Mouse (Mus musculus) heart, adult 8-10 months (tissue): Measurements from ENCODE around the gene Upk1a. TPM values are rescaled to one million over a fixed set of nuclear protein-coding genes. Genes with fewer than 3 reads are reported as not detected.

Experiments used
- DNase-seq: peaks from one replicate; pipeline ENCODE4 v3.0.0; 2022; ENCODE audit warnings: low spot score
- total RNA-seq, 4 experiments: library from RNA; stranded (reverse); gene quantifications; 2 replicates each; pipeline ENCODE4 v1.2.4; 2022

Gene Upk1a
- under 1 TPM in 1 of 4 experiments, not detected in 3; 0.19 TPM for total RNA-seq

GRCm38 (mm10) chr7:30612654-30613402, at the start of gene Upk1a:
TSS of gene Upk1a (minus strand) at chr7:30612847.
- no peak for DNase-seq

DNA sequence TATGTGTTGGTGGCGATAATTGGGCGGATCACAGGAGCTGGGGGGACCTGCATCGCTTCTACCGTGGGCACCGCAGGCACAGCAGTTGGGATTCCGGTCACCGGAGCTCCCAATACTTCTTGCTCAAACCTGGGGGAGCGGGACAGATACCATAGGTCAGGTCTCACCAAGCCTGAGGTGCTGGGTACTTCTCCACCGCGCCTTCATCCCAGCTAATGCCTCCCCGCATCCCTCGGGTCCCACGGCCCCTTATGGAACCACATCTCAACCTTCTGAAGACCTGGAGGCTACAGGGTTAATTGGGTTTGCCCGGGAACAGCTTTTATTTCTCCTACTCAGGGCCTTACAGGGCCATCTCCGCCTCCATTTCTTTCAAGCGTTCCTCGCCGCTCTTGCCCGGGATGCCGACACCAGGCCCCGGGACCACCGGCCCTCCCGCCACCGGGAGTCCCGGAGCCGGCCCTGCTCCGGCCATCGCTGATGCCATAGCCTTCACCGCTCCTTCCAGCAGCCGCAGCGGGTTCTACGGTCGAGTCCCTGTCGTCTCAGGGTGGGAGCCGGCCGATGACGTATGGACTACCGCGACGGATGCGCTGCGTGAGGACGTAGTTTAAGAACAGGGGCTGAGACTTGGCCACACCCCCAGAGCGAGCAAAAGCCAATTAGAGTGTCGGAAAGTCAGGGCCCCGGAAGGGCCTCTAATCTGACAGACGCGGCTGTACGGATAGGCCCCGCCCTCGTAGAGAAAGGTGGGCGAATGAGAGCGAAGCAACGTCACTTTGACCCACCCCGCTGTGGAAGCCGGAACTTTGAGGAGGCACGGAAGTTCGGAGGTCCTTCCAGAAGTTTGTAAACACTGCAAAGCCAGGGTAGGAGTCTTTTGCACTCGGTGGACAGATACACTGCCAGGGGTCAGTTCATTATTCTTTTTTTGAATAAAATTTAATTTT, 37.2 kb upstream of the Upk1a start, which contains the start of gene Rbm42:
Rbm42 (minus strand) TSS at position 727 of the 950 bp plus-strand sequence.
- DNase-seq: peak; percentile 99

- DNase-seq: no peak
These were observed 26.4 kb upstream of the Upk1a start for GRCm38 (mm10) chr7:30639083-30639482.

DNA sequence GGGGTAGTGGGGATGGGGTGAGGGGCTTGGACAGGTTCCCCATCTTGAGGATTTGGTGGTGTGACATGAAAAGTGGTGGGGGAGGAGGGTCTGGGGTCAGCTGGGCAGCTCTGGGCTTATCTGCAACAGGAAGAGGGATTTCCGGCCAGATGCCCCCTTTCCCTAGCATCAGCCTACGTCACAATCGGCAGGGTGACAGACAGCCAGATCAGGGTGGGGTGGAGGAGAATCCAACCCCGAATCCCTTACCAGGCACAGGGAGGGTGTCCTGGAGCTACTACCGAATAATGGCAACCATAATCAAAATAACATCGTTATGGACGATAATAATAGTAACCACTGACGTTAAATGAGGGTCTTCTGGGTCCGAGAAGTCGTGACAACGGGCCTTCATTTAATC, 23.7 kb upstream of the Upk1a start:
- no peak for DNase-seq

- no peak for DNase-seq
These were observed 23.1 kb upstream of the Upk1a start, which contains the start of gene Etv2 for GRCm38 (mm10) chr7:30635752-30636151. TSS of gene Etv2 (minus strand) at chr7:30635852.

- no peak for DNase-seq
These were observed 22.0 kb upstream of the Upk1a start for GRCm38 (mm10) chr7:30634621-30635020.

GRCm38 (mm10) chr7:30633762-30634412, 21.2 kb upstream of the Upk1a start:
- DNase-seq: no peak

DNA sequence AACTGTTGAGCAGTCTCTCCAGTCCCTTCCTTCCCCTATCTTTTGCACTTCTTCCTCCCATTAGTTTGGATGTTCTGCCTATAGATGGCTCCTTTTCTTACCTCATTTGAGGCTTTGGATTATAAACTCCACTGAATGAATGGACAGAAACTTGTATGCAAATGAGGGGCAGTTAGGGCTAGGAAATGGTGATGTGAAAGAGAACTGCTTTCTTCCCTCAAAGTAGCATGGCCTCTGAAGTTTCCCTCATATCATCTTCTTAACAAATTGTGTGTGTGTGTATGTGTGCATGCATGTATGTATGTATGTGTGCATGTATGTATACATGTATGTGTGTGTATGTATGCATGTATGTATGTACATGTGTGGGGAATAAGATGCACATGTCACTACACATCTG, 16.4 kb upstream of the Upk1a start:
- DNase-seq: no peak

DNA sequence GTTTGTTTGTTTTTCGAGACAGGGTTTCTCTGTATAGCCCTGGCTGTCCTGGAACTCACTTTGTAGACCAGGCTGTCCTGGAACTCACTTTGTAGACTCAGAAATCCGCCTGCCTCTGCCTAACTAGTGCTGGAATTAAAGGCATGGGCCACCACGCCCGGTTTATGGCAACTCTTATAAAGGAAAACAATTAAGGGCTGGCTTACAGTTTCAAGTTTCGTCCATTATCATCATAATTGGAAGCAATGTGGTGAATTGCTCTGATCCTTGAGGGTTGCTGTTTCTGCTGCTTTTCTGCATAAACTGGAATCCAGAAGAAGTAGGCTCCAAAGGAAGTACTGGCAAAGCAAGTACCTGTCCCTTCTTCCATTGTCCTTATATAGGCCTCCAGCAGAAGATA, 14.0 kb upstream of the Upk1a start:
- DNase-seq: no peak

DNA sequence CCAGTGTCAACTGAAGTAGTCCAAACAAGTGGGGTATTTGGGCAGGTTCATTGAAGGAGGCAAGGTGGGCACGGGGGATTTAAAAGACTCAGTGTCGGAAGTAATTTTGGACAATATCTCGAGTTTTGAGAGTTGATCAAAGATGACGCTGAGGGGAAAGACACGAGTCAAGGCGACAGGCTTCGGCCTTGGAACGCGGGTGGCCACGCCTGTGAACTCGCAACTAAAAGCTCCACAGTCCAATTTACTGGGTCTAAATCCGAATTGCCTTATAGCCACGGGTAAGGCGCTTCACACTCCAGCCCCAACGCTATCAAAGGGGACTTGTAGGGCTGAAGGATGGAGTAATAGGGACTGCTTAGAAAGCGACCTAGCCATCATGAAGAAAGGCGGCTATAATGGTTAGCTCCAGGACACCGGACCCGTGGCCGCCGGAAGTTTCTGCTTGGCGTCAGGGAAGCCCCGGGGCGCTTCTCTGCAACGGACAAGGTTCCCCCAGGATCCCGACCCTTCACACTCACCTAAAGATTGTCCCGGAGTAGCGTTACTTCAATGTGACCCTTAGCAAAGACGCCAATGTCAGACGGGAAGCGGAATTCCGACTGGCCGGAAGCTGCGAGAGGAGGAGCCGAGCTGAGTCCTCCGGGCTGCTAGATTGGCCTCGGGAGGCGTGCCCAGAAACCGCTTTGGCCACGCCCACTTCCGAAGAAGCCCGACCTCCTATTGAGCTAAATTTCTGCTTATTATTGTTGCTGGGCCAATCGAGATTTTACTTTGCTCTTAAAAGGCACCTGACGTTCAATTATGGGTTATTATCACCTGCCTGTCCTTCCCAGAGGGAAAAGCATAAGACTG, 13.1 kb upstream of the Upk1a start, which contains the start of gene Cox6b1:
Cox6b1 (minus strand) TSS at position 622 of the 855 bp plus-strand sequence.
- DNase-seq: peak; percentile 88

DNA sequence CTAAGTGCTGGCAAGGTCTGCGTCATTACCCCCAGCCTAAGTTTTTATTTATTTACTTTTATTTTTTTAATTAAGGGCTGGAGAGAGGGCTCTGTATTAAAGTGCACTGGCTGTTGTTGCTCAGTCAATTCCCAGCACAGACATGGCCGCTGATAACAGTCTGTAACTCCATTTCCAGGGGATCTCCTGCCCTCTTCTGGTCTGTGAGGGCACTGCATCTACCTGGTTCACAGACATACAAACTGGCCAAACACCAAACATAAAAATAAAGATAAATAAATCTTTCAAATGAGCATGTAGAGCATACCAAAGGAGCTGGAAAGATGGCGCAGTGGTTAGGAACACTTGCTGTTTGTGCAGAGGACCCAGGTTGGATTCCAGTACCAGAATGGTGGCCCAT, 6.6 kb upstream of the Upk1a start:
- no peak for DNase-seq

- DNase-seq: no peak
These were observed 6.0 kb upstream of the Upk1a start for GRCm38 (mm10) chr7:30618658-30619057.

DNA sequence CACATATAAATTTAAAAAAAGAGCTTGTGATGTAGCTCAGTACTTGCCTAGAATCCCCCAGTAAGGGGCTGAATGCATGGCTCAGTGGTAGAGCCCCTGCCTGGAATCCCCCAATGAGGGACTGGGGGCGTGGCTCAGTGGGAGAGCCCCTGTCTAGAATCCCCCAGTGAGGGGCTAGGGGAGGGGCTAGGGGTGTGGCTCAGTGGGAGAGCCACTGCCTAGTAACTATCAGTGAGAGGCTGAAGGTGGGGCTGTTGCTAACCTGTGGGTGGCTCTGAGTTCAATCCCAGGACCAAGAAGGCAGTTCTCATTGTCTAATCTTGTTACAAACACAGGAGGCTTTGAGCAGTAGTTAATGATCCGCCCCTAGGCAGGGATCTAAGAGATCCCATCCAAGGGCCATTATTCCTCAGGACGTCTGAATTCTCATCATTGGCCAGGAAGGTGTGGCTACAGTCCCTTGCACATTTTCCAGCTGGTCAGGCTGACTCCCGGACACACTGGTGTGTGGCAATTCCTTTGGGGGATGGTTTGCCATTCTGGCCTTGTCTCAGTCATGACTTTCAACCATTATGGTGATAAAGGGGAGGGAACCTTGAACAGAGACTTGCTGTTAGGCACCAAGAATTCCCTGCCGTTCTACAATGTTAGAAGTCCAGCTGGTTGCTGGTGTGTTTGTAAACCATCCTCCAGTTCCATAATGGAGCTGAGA, 2.6 kb upstream of the Upk1a start:
- DNase-seq: no peak

GRCm38 (mm10) chr7:30614454-30614853, 1.8 kb upstream of the Upk1a start:
- no peak for DNase-seq

DNA sequence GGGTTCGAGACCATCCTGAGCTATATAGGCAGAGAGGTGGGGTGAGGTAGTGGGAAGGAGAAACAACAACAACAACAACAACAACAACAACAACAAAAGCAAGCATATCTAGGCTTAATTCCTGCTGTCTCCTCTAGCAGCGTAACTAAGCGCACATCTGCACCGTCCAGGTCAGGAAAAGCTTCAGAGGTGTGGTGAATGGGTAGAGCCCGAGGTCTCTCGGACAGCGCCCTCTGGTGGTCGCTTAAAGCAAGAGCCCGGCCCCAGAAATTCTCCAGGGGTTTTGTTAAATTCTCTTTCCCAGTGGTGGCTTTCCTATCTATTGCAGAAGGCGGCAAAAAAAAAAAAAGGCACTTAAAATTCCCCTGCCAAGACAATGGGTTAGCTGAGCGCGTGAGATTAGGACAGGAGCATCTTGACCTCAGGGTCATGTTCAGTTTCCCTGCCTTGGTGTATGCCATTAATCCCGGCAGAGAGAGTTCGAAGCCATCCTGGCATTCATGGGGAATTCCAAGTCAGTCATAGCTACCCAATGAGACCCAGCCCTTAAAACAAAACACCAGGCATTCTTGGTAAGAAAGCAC, 974 bp upstream of the Upk1a start:
- no peak for DNase-seq

DNA sequence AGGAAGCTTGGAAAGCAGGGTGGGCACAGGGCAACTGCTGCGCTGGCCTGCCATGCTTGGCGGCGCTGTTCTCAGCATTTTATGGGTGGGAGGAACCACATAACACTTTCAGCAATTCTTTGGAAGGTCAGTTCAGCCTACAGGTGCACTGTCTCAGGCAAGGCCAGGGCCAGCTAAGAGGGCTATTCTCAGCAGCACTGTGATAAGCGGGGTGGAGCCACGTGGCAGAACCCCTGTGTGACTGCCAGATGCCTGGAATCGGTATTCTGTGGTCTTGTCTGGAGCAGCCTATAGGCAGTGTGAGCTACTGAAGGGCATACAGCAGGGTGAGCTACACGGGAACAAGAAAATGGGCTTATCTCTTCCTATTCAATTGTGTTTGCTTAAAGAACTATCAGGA, 2.6 kb downstream of the Upk1a start:
- peak; percentile 50 for DNase-seq

- DNase-seq: no peak
These were observed 4.2 kb downstream of the Upk1a start for GRCm38 (mm10) chr7:30608476-30608875.

- no peak for DNase-seq
These were observed 4.8 kb downstream of the Upk1a start for GRCm38 (mm10) chr7:30607706-30608309.

- no peak for DNase-seq
These were observed 7.7 kb downstream of the Upk1a start for GRCm38 (mm10) chr7:30604944-30605343.
